Mouse (Mus musculus): Measurements from ENCODE around the gene Wasl. TPM values are rescaled to one million over a fixed set of nuclear protein-coding genes. Genes with fewer than 3 reads are reported as not detected.

The Wasl gene
- polyA plus RNA-seq, 1 experiment = 4.0 TPM

DNA sequence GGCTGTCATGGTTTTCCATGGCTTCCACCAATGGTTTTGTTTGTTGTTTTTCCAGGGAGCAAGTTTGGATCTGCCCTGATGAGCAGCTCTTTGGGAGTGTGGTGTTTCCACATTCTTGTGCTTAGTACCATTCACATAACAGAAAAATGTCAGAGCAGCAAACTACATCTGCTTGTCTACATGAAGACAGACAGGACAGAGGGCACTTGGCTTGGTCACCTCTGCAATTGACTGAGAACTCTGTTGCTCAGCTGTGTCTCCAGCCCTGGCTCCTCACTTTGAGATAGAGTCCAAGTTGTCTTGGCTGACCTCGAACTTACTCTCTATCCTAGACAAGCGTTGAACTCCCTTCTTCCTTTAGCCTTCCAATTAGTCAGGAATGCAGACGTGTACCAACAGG, 62.5 kb downstream of the Wasl start:
- Histone ChIP-seq H3K27me3 (ENCODE audit: control insufficient read depth) (no peaks in the 10 kb centered on the region), H3K4me1 (ENCODE audit: control insufficient read depth) (no peaks in the 10 kb centered on the region), H3K9me3 (ENCODE audit: control insufficient read depth, low read length) (no peaks in the 10 kb centered on the region), H3K4me3 (replicated peaks) (no peak overlapping the region), H3K36me3 (ENCODE audit: control insufficient read depth) (no peaks in the 10 kb centered on the region)
- no peak for TF ChIP-seq TAL1 (IDR thresholded peaks at IDR 0.05; ENCODE audit: low read length)
- no peak for TF ChIP-seq GATA1 (IDR thresholded peaks at IDR 0.05; ENCODE audit: low read length)

DNA sequence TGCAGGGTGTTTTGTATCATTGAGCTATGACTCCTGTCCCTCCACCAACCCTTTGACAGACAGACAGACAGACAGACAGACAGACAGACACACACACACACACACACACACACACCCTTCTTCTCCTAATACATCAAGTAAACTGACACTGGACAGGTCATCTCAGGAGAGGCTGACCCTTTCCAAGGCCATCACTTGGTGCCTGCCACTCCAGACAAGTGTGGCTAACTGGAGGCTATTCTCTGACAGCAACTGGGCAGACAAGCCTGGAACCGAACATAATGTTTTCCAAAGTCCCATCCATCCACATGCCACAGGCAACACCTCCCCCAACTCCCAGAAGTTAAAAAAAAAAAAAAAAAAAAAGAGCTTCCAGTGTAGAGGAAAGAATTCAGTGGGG, 63.1 kb downstream of the Wasl start:
- Histone ChIP-seq H3K4me3 (replicated peaks) (no peak overlapping the region), H3K4me1 (ENCODE audit: control insufficient read depth) (no peaks in the 10 kb centered on the region), H3K36me3 (ENCODE audit: control insufficient read depth) (no peaks in the 10 kb centered on the region), H3K9me3 (ENCODE audit: control insufficient read depth, low read length) (no peaks in the 10 kb centered on the region), H3K27me3 (ENCODE audit: control insufficient read depth) (no peaks in the 10 kb centered on the region)
- TF ChIP-seq TAL1 (IDR thresholded peaks at IDR 0.05; ENCODE audit: low read length) = no peak
- no peak for TF ChIP-seq GATA1 (IDR thresholded peaks at IDR 0.05; ENCODE audit: low read length)

DNA sequence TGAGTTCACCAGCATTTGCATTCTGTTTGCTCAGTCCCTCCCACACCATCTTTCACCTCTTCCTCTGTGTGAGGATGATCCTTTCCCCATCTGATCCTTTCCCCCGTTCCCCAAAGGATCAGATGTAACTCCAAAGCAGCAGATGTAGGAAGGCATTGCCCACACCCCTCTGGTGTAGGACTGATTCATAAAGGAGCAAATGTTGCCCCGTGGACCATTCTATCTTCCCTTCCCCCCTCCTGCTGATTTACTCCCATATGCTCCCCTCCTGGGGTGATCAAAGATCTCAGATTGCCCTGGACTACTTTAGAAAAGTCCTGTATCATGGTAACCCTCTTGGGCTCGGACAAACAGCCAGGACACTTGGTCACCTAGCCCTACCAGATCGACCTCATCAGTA, 64.1 kb downstream of the Wasl start:
- Histone ChIP-seq H3K36me3 (ENCODE audit: control insufficient read depth) (no peaks in the 10 kb centered on the region), H3K4me3 (replicated peaks) (no peak overlapping the region), H3K4me1 (ENCODE audit: control insufficient read depth) (no peaks in the 10 kb centered on the region), H3K27me3 (ENCODE audit: control insufficient read depth) (no peaks in the 10 kb centered on the region), H3K9me3 (ENCODE audit: control insufficient read depth, low read length) (no peaks in the 10 kb centered on the region)
- TF ChIP-seq GATA1 (IDR thresholded peaks at IDR 0.05; ENCODE audit: low read length) = no peak
- no peak for TF ChIP-seq TAL1 (IDR thresholded peaks at IDR 0.05; ENCODE audit: low read length)

DNA sequence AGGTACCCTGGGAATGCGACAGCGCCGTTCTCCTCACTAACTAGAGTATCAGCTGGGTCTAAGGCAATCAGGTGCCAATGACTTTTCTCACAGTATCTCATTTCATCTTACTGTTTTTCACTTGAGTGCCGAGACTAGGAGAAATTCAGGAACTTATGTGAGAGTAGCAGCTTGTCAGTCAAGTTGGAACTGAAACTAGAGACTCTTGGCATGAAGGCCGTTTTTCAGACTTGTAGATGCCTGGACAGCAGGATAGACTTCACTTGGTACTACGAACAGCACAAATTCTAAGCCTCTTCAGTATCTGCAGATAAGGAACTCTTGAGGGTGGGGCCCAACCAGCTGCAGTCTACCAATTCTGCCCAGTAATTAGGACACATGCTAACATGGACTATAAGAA, 64.7 kb downstream of the Wasl start:
- Histone ChIP-seq H3K4me1 (ENCODE audit: control insufficient read depth) (no peaks in the 10 kb centered on the region), H3K27me3 (ENCODE audit: control insufficient read depth) (no peaks in the 10 kb centered on the region), H3K4me3 (replicated peaks) (no peak overlapping the region), H3K9me3 (ENCODE audit: control insufficient read depth, low read length) (no peaks in the 10 kb centered on the region), H3K36me3 (ENCODE audit: control insufficient read depth) (no peaks in the 10 kb centered on the region)
- TF ChIP-seq TAL1 (IDR thresholded peaks at IDR 0.05; ENCODE audit: low read length) = no peak
- no peak for TF ChIP-seq GATA1 (IDR thresholded peaks at IDR 0.05; ENCODE audit: low read length)

DNA sequence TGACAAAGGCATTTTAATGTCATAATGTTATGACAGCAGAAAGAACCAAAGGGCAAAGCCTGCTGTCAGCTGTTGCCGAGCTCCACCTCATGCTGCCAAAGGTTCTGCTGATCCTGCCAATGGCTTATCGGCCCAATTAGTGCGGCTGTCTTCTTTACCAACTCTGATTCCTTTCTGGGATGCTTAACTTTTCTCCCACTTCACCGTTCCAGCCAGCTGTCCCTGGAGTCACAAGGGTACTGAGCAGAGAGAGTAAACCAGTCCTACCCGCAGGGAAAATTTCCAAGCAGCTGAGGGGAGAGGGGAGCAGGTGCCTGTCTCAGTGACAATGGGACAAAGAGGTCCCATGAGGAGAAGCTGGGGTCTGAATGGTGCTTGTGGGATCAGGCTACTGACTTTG, 65.2 kb downstream of the Wasl start:
- Histone ChIP-seq H3K4me3 (replicated peaks) (no peak overlapping the region), H3K4me1 (ENCODE audit: control insufficient read depth) (no peaks in the 10 kb centered on the region), H3K27me3 (ENCODE audit: control insufficient read depth) (no peaks in the 10 kb centered on the region), H3K36me3 (ENCODE audit: control insufficient read depth) (no peaks in the 10 kb centered on the region), H3K9me3 (ENCODE audit: control insufficient read depth, low read length) (no peaks in the 10 kb centered on the region)
- no peak for TF ChIP-seq TAL1 (IDR thresholded peaks at IDR 0.05; ENCODE audit: low read length)

DNA sequence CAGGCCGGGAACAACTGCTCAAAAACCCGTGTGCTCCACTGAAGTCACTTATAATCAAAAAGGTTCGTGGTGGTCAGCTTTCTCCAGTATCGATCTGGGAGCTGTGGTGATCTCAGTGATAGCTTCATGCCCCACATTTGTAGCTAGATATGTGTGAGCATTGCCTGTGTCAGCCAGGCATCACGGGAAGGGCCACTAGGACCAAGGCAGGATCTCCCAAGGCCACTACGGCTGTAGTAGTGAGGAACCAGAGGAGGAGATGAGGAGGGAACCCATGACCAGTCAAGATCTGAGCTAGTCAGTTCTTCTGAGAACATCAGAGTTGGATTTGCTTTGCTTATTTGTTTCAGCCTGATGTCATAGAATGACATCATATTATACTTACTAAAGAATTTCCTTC, 65.6 kb downstream of the Wasl start:
- no peaks in the 10 kb centered on the region for H3K36me3 ChIP-seq (ENCODE audit: control insufficient read depth)
- no peak overlapping the region for H3K4me3 ChIP-seq (replicated peaks)
- no peaks in the 10 kb centered on the region for H3K4me1 ChIP-seq (ENCODE audit: control insufficient read depth)
- H3K27me3 ChIP-seq (ENCODE audit: control insufficient read depth) = no peaks in the 10 kb centered on the region
- H3K9me3 ChIP-seq (ENCODE audit: control insufficient read depth, low read length) = no peaks in the 10 kb centered on the region
- no peak for TF ChIP-seq TAL1 (IDR thresholded peaks at IDR 0.05; ENCODE audit: low read length)
- TF ChIP-seq GATA1 (IDR thresholded peaks at IDR 0.05; ENCODE audit: low read length) = no peak

DNA sequence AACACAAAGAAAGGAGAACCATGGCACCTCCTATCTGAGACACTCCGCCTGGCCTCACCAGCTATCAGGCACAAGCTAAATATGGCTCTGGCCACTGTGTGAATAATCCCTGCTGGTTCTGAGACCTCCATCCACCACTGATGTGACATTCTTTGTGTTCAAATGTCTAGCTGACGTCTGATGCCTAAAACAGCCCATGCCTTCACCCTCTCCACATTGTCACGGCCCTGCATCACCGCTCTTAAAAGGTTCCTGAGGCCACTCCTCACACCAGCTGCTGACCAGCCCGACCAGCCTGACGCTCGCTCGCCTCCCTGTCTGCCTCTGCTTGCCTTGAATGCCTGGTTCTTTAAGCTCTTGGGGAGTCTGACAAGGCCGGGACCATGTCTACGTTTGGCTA, 67.3 kb downstream of the Wasl start, which contains the start of gene Lmod2:
Gene Lmod2, plus strand, starts transcription at position 263 of the 400 bp plus-strand sequence.
- H3K4me3 ChIP-seq (replicated peaks) = no peak within 1 kb of the TSS
- TF ChIP-seq GATA1 (IDR thresholded peaks at IDR 0.05; ENCODE audit: low read length) (no peak), TAL1 (IDR thresholded peaks at IDR 0.05; ENCODE audit: low read length) (no peak)
- no peaks in the 10 kb centered on the region for H3K27me3 ChIP-seq (ENCODE audit: control insufficient read depth)
- no peaks in the 10 kb centered on the region for H3K36me3 ChIP-seq (ENCODE audit: control insufficient read depth)
- no peaks in the 10 kb centered on the region for H3K4me1 ChIP-seq (ENCODE audit: control insufficient read depth)
- H3K9me3 ChIP-seq (ENCODE audit: control insufficient read depth, low read length) = no peaks in the 10 kb centered on the region

DNA sequence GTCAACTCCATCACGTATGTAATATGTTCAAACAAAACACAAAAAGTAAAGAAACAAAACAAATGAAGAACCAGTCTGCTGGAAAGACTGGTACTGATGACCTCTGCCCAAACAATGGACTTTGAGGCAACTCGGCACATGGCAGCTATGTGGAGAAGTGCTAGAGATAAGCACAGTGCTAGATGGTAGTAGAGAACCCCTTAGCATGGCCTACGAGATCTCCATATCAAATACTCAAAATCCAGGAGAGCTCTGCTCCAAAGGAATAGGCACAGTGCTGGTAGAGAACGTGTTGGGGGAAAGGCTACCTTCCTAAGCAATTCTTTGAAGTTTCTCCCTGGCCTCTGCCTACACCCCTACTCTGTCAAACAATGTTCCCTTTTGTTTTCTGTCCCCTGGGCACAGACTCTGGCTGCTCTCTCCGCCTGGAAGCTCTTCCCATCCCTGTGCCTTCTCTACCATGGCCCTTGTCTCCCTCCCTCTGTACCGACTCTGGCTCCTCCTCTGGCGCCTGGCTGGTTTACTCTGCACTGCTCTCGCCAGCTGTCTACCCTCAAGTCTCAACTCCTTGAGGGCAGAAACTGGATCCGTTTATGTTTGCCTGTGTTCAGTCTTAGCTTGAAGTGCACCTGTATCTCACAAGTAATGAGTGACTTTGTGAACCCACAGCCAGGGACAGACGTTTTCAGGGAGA, 73.1 kb downstream of the Wasl start:
- Histone ChIP-seq H3K4me3 (replicated peaks) (no peak overlapping the region), H3K9me3 (ENCODE audit: control insufficient read depth, low read length) (no peaks in the 10 kb centered on the region), H3K27me3 (ENCODE audit: control insufficient read depth) (no peaks in the 10 kb centered on the region), H3K36me3 (ENCODE audit: control insufficient read depth) (no peaks in the 10 kb centered on the region), H3K4me1 (ENCODE audit: control insufficient read depth) (no peaks in the 10 kb centered on the region)
- TF ChIP-seq GATA1 (IDR thresholded peaks at IDR 0.05; ENCODE audit: low read length) (no peak), TAL1 (IDR thresholded peaks at IDR 0.05; ENCODE audit: low read length) (no peak)

DNA sequence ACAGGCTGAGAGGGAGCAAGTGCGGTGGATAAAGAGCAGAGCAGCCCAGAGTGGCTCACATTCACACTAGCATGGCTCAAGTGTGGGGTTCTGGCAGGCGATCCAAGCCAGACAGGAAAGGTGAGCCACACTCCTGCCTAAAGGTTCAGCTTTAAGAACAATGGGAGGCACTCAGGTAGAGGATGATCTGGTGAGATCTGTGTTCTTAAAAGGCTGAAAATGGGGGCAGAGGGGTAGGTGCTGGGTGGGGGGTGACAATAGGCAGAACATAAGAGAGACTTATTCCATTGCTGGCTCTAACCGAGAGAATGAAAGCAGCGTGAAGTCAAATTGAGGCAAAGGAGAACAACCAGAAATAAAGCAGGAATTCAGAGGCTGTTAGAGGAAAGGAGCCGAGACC, 74.5 kb downstream of the Wasl start:
- Histone ChIP-seq H3K9me3 (ENCODE audit: control insufficient read depth, low read length) (no peaks in the 10 kb centered on the region), H3K27me3 (ENCODE audit: control insufficient read depth) (no peaks in the 10 kb centered on the region), H3K4me1 (ENCODE audit: control insufficient read depth) (no peaks in the 10 kb centered on the region), H3K4me3 (replicated peaks) (no peak overlapping the region), H3K36me3 (ENCODE audit: control insufficient read depth) (no peaks in the 10 kb centered on the region)
- no peak for TF ChIP-seq TAL1 (IDR thresholded peaks at IDR 0.05; ENCODE audit: low read length)
- no peak for TF ChIP-seq GATA1 (IDR thresholded peaks at IDR 0.05; ENCODE audit: low read length)

DNA sequence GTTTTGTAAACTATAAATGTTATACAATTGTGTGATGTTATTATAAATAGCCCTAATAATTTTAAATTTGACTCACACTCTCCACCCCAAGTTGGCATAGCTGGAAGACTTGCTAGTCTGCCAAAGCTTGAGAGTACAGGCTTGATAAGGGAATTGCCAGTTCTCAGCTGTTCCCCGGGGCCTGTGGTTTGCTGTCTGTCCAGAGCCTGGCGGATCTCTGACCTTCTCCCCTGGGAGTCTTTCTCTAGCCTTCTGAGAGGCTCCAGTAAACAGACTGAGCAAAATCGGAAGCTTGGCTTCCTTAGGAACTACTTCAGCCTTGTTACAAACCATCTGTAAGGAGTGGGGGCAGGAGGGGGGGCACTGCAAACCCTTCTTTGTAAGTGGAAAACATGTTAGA, 77.9 kb downstream of the Wasl start:
- no peaks in the 10 kb centered on the region for H3K27me3 ChIP-seq (ENCODE audit: control insufficient read depth)
- no peak overlapping the region for H3K4me3 ChIP-seq (replicated peaks)
- H3K36me3 ChIP-seq (ENCODE audit: control insufficient read depth) = no peaks in the 10 kb centered on the region
- TF ChIP-seq GATA1 (IDR thresholded peaks at IDR 0.05; ENCODE audit: low read length) (no peak), TAL1 (IDR thresholded peaks at IDR 0.05; ENCODE audit: low read length) (no peak)
- H3K4me1 ChIP-seq (ENCODE audit: control insufficient read depth) = no peaks in the 10 kb centered on the region
- H3K9me3 ChIP-seq (ENCODE audit: control insufficient read depth, low read length) = no peaks in the 10 kb centered on the region
